Mouse (Mus musculus) stomach, embryonic 15.5 days (tissue): Measurements from ENCODE around the gene Nup153. TPM values are rescaled to one million over a fixed set of nuclear protein-coding genes. Genes with fewer than 3 reads are reported as not detected.

ENCODE experiments used
- ATAC-seq: fragments of 200-750 bp; cut with Nextera tagmentation; 2 replicates; pipeline ENCODE4 v1.8.0; 2017; ENCODE audit warnings: low read depth, moderate number of reproducible peaks, moderate TSS enrichment; ENCODE audit not compliant: insufficient read depth, low FRiP score
- H3K27ac ChIP-seq: fragments of 300-500 bp; sonication (generic); 2 replicates; pipeline ENCODE4 v1.5.1; 2015; ENCODE audit warnings: mild to moderate bottlenecking, inconsistent platforms
- H3K27me3 ChIP-seq: fragments of 300-500 bp; sonication (generic); replicated peaks from 2 replicates; pipeline ENCODE4 v1.6.1; 2015; ENCODE audit warnings: inconsistent platforms
- H3K36me3 ChIP-seq: fragments of 300-500 bp; sonication (generic); 2 replicates; pipeline ENCODE4 v1.6.1; 2015; ENCODE audit warnings: inconsistent platforms
- H3K4me1 ChIP-seq: fragments of 300-500 bp; sonication (generic); 2 replicates; pipeline ENCODE4 v1.6.1; 2015; ENCODE audit warnings: inconsistent platforms
- H3K4me2 ChIP-seq: fragments of 300-500 bp; sonication (generic); 2 replicates; pipeline ENCODE4 v1.6.1; 2015; ENCODE audit warnings: mild to moderate bottlenecking, inconsistent platforms
- H3K4me3 ChIP-seq: fragments of 300-500 bp; sonication (generic); replicated peaks from 2 replicates; pipeline ENCODE4 v1.5.1; 2015; ENCODE audit warnings: inconsistent platforms
- H3K9ac ChIP-seq: fragments of 300-500 bp; sonication (generic); 2 replicates; pipeline ENCODE4 v1.6.1; 2015; ENCODE audit warnings: inconsistent platforms
- H3K9me3 ChIP-seq: fragments of 300-500 bp; sonication (generic); 2 replicates; pipeline ENCODE4 v1.6.1; 2016; ENCODE audit warnings: inconsistent platforms
- WGBS: fragments of 180-500 bp; shearing (Covaris S2); methylation state at CpG from one replicate; pipeline ENCODE4 v1.1.7; 2015; 5-methylcytosine and 5-hydroxymethylcytosine counted together
- polyA plus RNA-seq: library from polyadenylated mRNA; unstranded; fragments of >200 nt; fragmentation: Nextera tagmentation; extraction: Ambion mirVana; gene quantifications from 2 replicates; pipeline ENCODE4 v1.2.1, GENCODE M21; 2015

The Nup153 gene
- polyA plus RNA-seq, 1 experiment from 2014 or later, result 18.4 TPM

DNA sequence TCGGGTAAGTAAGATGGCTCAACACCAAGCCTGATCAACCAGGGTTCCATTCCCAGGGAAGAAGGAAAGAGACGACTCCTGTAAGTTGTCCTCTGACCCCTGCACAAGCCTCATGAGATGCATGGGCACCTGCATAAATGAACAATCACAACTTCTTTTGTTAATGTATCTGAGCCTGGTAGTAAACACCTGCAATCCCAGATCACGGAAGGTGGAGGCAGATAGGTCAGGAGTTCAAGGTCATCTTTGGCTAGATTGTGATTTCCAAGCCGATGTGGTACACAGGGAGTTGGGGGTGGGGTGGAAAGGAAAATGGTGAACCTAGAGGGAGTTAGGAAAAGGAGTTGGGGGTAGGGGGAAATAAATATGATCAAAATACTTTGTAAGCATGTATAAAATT lies 94.9 kb downstream of the Nup153 start:
- no peak overlapping the region for H3K27ac ChIP-seq
- no peak overlapping the region for H3K4me3 ChIP-seq
- H3K9me3 ChIP-seq, result no peaks in the 10 kb centered on the region
- H3K27me3 ChIP-seq, result no peaks in the 10 kb centered on the region
- H3K36me3 ChIP-seq, result no peaks in the 10 kb centered on the region
- no peak overlapping the region for H3K4me2 ChIP-seq
- 36% methylated on average over 4 of the region's 4 CpGs for WGBS
- H3K9ac ChIP-seq, result no peak overlapping the region
- no peak for ATAC-seq
- H3K4me1 ChIP-seq, result no peaks in the 10 kb centered on the region

Other genes with a start within 250 kb of the Nup153 start
- gene Cap2, start 226.1 kb downstream of the Nup153 start, polyA plus RNA-seq, result 9.7 and 11.7 TPM in 2 replicates
- 10.6 and 10.7 TPM in 2 replicates for gene Fam8a1, start 58.4 kb downstream of the Nup153 start, polyA plus RNA-seq
- 16.9 and 17.9 TPM in 2 replicates for gene Kif13a, start 201.9 kb upstream of the Nup153 start, polyA plus RNA-seq